Mouse (Mus musculus) heart, postnatal 4 days (tissue): ENCODE results near the gene Yod1. TPM values are rescaled to one million over a fixed set of nuclear protein-coding genes. Genes with fewer than 3 reads are reported as not detected.
A peak's percentile ranks its signal among the peaks of the same experiment; 100 is the strongest.

Experiments used
- DNase-seq: peaks from one replicate; pipeline ENCODE4 v3.0.0; 2021
- total RNA-seq, 2 experiments: library from RNA; stranded (reverse); gene quantifications; 2 replicates each; pipeline ENCODE4 v1.2.3; 2021

The Yod1 gene
- total RNA-seq, 2 experiments from 2014 or later, result 6.4 to 6.5 TPM

GRCm38 (mm10) chr1:130732706-130733658 is 15.9 kb downstream of the Yod1 start:
- no peak for DNase-seq

- DNase-seq, result no peak
Observed at GRCm38 (mm10) chr1:130733671-130734070, 16.5 kb downstream of the Yod1 start.

- no peak for DNase-seq
Observed at GRCm38 (mm10) chr1:130734452-130734851, 17.3 kb downstream of the Yod1 start.

GRCm38 (mm10) chr1:130734852-130735251 is 17.7 kb downstream of the Yod1 start:
- DNase-seq, result no peak

GRCm38 (mm10) chr1:130737411-130737881 is 20.3 kb downstream of the Yod1 start:
- DNase-seq, result no peak

- no peak for DNase-seq
Observed at GRCm38 (mm10) chr1:130737916-130738315, 20.8 kb downstream of the Yod1 start.

- DNase-seq, result no peak
Observed at GRCm38 (mm10) chr1:130738551-130739106, 21.5 kb downstream of the Yod1 start.

- DNase-seq, result no peak
Observed at GRCm38 (mm10) chr1:130739636-130740035, 22.5 kb downstream of the Yod1 start.

- peak; percentile 58 for DNase-seq
Observed at GRCm38 (mm10) chr1:130740227-130740648, 23.1 kb downstream of the Yod1 start.

GRCm38 (mm10) chr1:130740781-130741720 is 23.9 kb downstream of the Yod1 start:
- DNase-seq, result peak; percentile 13

- no peak for DNase-seq
Observed at GRCm38 (mm10) chr1:130742201-130742600, 25.1 kb downstream of the Yod1 start.

- DNase-seq, result no peak
Observed at GRCm38 (mm10) chr1:130743775-130744174, 26.6 kb downstream of the Yod1 start.

GRCm38 (mm10) chr1:130744217-130744616 is 27.1 kb downstream of the Yod1 start:
- DNase-seq, result no peak

- DNase-seq, result no peak
Observed at GRCm38 (mm10) chr1:130744961-130745360, 27.8 kb downstream of the Yod1 start.

GRCm38 (mm10) chr1:130745591-130745990 is 28.5 kb downstream of the Yod1 start:
- DNase-seq, result no peak

- no peak for DNase-seq
Observed at GRCm38 (mm10) chr1:130746819-130747218, 29.7 kb downstream of the Yod1 start.

GRCm38 (mm10) chr1:130759689-130760088 is 42.6 kb downstream of the Yod1 start:
- no peak for DNase-seq

GRCm38 (mm10) chr1:130761597-130761996 is 44.5 kb downstream of the Yod1 start:
- no peak for DNase-seq

- no peak for DNase-seq
Observed at GRCm38 (mm10) chr1:130762045-130762760, 45.1 kb downstream of the Yod1 start.

GRCm38 (mm10) chr1:130764027-130764461 is 46.9 kb downstream of the Yod1 start:
- DNase-seq, result no peak

GRCm38 (mm10) chr1:130767066-130767465 is 49.9 kb downstream of the Yod1 start:
- no peak for DNase-seq

- no peak for DNase-seq
Observed at GRCm38 (mm10) chr1:130769925-130770324, 52.8 kb downstream of the Yod1 start.
